Mouse (Mus musculus): ENCODE results near the gene Jund.

DNA sequence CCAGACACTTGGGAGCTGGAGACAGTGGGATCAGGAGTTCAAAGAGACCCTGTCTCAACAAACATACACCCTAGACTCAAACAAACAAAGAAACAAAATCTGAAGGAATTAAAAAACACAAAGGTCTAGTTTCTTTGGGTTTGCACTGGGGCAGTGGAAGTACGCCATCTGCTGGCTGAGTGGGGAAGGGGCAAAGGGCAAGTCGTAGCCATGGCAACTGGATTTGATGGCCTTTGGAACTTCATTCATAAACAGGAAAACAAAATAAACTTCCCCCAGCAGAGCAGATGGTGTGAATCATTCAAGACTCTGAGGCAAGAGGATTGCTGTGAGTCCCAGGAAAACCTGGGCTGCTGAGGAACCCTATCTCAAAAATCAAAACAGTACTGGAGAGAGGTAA lies 45.5 kb upstream of the Jund start:
- TF ChIP-seq USF1 (IDR thresholded peaks at IDR 0.05; ENCODE audit: low read depth, low read length): no peak
- no peak for TF ChIP-seq ZNF384 (IDR thresholded peaks at IDR 0.05; ENCODE audit: low read depth, low read length)
- TF ChIP-seq GATA1 (IDR thresholded peaks at IDR 0.05; ENCODE audit: low read depth, low read length): no peak
- TF ChIP-seq ELF1 (IDR thresholded peaks at IDR 0.05; ENCODE audit: low read depth, low read length): no peak
- TF ChIP-seq POLR2A (IDR thresholded peaks at IDR 0.05; ENCODE audit: control insufficient read depth in 1 of 2, insufficient read depth in 1 of 2, low read depth in 1 of 2, low read length in 2 of 2, poor library complexity in 1 of 2): no peak
- TF ChIP-seq MAX (IDR thresholded peaks at IDR 0.05; ENCODE audit: low read length): no peak

All from MEL (cell line).